Mouse (Mus musculus): ENCODE measurements at regions not wholly inside any gene's neighbourhood (a gene's known extent, or its start where the extent isn't known, plus 50 kb on each side); places are given as distances from the start of the nearest gene placed in this dataset.

DNA sequence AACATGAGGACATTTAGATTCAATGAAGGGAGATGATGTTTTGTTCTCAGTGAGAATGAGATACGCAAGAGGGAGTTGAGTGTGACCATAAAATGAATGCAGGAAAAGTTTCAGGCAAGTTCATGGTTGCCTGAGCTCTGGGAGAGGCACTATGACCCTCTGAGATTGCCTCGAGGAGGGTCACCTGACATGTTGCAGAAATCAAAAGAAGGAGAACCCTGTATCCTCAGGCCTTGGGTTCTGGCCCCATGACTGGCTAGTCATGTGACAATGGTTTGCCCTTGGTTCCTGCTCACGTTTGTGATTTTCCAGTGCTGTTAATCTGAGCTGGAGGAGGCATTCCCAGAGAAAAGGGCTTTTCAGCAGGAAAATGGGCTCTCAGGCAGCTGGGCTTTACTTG, 98.9 kb downstream of the Mab21l3 start:
- DNase-seq (ENCODE audit: low spot score): no peak

DNA sequence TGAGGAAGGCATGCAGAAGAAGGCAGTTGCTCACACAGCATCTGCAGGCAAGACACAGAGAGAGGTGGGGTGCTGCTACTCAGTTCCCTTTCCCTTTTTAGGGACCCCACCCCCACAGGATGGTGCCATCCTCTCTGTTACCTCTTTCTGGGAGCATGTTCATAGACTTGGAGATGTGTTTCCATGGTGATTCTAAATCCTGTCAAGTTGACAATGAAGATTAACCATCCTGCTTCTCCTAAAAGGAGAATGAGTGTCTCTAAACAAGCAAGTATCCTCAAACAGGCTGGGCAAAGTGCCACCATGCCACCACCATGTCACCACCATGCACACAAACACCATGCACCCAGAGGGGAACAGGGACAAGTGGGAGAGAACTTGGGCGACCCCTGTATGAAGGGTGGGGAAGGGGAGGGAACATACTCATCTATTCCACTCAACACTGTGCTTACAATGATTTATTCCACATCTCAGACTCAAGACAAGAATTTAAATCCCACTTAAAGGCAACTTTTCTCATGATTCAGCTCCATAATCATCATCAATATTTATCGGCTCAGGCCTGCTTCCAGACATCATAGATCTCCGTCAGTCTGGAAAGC, 99.6 kb downstream of the Mab21l3 start:
- no peak for DNase-seq (ENCODE audit: low spot score)

DNA sequence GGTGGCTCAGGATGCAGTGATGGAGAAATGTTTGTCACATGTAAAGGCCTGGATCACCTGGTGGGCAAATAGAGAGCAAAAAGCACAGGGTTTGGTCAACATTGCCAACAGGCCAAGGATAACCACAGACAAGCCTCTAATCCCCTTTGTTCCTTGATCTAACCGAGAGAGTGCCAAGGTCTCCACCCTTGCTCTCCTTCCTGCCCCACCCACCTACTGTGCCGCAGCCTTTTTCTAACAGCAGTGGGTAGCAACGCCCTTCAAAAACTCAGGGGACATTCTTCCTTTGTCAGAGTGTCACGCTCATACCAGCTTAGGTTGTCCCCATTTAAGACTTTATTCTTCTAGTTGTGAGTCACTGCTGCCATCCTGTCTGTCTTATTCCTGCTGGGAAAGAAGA, 100.6 kb downstream of the Mab21l3 start:
- no peak for DNase-seq (ENCODE audit: low spot score)

DNA sequence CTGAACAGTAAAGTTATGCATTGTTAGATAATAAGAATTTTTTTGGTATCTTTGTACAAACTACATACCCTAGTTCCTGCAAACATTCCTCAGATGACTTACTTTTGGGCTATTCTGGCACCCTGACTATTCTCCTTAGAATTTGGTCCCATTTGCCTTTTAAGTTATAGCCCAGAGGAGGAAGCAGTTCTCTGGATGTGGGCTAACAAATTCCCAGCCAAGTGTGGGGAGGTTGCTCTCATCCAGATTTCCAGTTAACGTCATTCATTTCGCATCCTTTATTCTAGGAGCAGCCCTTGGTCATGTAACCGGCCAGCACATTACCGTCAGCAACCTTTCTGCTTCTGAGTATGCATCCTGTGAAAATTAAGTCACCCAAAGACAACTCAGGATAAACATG, 107.9 kb downstream of the Mab21l3 start:
- no peak for DNase-seq (ENCODE audit: low spot score)

DNA sequence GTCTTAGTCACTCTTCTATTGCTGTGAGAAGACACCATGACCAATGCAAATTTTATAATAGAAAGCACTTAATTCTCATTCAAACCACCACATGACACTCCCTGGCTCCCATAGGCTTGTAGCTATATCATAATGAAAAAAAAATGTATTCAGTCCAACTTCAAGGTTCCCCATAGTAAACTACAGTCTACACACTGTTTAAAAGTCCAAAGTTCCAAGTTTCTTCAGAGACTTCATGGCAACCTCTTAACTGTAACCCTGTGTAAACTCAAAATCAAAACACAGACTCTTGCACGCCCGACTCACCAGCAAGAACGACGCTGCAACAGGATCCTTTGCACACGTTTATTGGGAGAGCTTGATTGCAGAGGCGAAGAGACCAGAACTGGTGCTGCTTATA, 111.6 kb downstream of the Mab21l3 start:
- no peak for DNase-seq (ENCODE audit: low spot score)

DNA sequence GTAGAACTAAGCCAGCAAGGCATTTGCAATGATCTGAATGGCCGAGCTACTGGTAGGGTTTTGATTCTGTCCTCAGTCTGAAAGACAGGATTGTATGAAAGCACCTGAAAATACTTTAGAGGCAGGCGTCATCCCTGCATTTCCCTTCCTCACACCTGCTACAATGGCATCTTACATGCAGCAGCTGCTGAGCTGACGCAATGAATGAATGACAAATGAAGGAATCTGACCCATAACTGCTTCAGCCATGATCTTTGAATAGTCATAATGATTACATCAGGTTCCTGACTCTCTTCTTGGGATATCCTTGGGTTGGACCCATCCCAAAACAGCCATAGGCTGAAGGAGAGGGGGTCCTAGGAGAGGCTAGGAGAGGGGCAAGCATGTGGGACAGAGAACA, 119.7 kb downstream of the Mab21l3 start:
- DNase-seq (ENCODE audit: low spot score): no peak

DNA sequence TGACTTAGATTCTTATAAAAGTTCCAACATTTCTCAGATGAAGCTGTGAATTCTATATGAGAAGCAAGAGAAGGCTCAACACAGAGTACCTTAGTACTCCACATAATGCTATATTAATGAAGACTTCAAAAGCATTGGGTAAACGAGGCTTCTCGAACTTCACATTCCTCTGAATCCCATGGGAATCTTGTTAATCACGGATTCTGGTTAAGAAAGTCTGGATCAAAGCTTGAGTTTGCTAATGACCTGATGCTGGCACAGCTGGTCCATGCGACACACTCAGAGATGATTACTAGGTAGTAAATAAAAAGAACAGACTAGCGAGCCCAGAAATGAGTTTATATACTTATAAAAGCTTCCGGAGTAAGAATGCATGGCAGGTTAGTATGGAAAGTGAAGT, 118.4 kb upstream of the Atp1a1 start:
- DNase-seq (ENCODE audit: low spot score): no peak

DNA sequence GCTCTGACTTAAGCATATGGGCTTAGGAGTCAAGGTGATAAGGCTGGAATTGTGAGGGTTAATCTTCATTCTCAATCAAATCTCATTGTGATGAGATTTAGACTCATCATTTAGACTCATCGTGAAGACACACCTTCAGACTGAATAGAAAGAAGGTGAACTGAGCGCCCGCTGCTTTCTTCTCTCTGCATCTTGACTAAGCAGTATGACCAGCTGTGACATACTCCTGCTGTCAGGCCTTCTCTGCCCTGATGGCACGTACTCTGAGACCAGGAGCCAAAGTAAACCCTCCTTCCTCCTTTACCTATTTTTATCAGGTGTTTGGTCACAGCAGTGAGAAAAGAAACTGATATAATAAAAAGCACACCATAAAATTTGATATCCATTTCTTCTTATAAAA, 117.5 kb upstream of the Atp1a1 start:
- DNase-seq (ENCODE audit: low spot score): no peak

DNA sequence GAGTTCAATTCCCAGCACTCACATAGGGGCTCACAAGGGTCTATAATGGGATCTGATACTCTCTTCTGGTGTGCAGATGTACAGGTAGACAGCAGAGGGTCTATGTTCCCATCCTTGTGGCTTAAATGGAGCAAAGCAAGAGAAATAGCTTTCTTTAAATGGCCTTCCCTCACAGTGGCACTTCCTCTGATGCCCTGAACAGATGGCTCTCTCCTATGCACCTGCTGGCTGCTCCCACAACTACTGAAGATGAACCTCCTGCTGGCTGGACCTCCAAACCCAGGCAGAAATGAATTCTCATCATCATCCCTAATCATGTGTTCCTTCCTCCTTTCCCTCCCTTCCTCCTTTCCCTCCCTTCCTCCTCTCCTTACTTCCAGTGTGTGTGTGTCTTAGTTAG, 110.9 kb upstream of the Atp1a1 start:
- DNase-seq (ENCODE audit: low spot score): no peak

DNA sequence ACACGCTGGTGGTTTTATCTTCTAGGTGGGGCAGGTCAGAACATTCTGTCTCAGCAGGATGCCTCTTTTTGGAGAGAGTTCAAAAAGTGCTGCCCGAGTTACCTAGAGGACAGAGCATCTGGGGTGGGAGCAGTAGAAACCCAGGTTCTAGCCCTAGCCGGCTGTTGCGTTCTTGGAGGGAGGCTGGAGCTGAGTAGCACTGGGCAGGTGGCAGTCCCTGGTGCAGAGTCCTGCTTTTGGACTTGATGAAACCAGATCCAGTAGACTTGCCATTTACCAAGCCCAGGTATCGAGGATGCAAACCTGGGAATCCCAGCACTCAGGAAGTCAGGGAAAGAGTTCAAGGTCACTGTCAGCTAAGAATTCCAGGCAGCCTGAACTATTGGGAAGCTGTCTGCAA, 110.3 kb upstream of the Atp1a1 start:
- peak; percentile 20 for DNase-seq (ENCODE audit: low spot score)

DNA sequence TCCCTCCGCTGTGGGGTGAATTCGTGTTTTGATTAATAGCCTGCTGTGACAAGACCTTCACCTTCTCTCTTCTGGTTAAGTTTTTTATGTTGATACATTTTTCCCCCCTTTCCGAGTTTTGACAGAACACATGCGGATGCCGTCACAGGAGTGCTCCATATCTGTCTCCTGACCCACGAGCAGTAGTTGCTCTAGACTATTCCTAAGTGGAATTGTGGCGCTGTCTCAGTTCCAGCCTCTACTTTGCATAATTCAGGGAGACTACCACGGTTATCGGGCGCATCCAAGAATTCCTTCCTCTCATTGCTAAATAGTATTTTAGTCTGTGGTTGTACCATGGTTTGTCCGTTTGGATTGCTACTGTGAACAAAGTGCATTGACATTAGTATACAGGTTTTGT, 109.2 kb upstream of the Atp1a1 start:
- DNase-seq (ENCODE audit: low spot score): no peak

DNA sequence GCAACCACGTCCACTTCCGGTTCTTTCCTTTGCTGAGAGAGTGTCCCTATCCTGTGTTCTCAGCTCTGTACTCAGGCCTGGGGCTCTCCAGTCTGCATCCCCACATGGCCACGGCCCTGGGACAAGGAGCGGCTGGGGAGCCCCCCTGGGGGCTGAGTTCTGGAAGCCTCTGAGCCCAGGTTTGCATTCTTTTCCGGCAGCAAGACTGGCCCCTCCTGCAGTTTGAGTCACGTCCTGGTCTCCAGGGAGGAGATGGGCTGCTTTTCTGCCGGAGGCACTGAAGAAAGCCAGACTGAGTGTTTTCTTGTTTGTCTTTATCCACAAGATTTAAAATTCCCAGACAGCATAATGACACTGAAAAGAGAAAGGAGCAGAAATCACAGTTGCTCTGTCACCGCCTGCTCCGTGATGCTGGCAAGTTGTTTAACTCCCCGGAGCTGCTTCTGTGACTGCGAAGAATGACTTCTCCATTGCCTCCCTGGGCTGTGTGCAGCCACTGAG, 108.7 kb upstream of the Atp1a1 start:
- DNase-seq (ENCODE audit: low spot score): no peak

DNA sequence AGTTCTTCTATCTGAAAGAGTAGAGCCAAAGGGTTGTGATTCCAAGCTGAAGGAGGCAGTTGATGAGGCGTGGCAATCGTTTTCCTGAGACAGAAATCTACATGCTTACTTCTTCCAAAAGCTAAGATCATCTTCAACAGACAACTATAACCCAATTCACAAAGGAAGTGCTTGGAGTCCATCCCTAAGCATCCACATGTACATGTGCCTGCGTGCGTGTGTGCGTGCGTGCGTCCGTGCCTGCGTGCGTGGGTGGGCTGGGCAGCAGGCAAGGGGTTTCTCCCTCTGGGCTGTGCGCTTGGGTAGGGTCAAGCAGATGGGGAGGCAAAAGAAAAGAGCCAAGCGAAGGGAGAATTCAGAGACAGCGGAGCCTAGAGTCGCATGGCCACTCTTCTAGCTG, 108.2 kb upstream of the Atp1a1 start:
- no peak for DNase-seq (ENCODE audit: low spot score)

DNA sequence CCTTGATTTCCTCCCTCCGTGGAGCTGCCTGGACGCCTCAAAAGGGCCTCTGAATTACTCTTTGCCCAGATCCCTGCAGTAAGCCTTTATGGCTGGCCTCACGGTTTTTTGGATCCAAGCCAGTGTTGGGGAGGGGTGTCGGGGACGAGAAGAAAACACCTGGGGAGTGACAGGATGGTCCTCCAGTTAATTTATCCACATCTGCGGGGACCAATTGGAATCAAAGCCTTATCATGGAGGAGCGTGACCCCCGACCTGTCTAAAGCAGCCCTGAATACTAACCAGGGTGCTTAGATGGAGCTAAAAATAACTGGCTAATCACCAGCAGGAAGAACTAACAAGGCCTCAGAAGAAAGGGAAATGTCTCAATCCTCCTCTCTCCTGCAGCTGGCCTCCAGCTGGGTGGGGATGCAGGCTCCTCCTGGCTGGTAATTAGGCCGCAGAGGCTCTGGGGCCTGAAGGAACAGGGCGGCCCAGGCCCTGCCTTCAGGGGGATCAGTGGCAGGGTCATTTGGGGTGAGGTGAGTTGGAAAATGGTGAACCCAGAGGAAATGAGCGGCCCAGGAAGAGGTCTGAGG, 107.2 kb upstream of the Atp1a1 start:
- DNase-seq (ENCODE audit: low spot score): peak; percentile 32

DNA sequence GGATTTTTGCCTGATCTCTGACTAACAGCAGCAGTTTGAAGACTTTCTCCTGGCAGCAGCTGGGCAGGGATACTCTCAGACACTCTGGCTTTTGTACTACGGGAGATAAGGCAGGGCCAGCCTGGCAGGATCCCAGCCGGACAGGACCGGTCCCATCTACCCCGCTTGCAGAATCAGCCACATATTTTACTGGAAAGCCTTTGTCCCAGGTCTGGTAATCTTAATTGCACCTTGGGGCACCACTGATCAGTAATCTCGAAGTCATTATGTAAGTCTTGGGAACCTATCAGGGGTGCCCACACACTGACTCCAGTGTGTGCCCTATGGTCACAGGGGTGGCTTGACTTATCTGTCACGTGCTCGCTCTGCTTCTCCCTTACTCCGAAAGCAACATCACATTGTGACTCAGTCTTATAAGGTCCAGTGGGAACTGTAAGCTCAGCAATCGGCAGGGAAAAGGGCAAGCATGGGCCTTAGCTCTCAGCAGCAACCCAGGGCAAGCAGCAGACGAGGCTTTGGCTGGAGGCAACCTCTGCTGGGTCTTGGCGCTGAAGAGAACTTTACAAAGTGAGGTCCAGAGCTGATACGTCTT, 105.0 kb upstream of the Atp1a1 start:
- DNase-seq (ENCODE audit: low spot score): peak; percentile 69

DNA sequence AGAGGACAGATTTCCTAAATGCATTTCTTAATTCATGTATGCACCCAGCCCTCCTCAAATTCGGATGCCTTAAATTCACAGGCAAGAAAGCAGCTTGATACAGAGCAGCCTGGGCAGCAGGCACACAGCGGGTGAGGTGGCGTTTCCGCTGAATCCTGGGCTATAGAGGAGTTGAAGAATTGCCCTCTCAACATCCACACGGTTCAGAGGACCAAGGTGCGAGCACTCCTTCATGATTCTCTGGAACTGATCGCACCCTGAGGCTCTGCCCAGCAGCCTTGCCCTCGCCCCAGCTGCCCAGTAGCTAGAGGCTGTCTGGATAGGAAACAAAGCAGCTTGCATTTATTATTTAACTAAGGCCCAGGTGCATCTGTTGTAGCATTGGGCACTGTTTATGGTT, 104.3 kb upstream of the Atp1a1 start:
- no peak for DNase-seq (ENCODE audit: low spot score)

DNA sequence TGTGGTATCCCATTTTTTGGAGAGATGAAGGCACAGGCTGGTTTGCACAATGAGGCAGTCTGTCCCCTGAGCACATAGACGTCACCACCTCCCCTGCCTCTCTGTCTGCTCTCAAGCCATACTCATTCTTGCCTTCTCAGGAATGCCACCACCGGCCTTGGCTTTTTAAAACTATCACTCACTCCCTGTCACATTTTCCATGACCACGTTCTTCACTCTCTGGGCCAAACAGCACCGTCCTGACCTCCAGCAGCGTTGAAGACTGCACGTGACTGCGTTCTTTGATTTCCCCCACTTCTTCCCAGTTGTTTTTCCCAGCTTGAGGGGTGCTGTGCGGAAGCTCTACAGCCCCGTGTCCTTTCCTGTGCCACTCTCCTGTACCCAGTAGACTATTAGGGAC, 100.4 kb upstream of the Atp1a1 start:
- no peak for DNase-seq (ENCODE audit: low spot score)

DNA sequence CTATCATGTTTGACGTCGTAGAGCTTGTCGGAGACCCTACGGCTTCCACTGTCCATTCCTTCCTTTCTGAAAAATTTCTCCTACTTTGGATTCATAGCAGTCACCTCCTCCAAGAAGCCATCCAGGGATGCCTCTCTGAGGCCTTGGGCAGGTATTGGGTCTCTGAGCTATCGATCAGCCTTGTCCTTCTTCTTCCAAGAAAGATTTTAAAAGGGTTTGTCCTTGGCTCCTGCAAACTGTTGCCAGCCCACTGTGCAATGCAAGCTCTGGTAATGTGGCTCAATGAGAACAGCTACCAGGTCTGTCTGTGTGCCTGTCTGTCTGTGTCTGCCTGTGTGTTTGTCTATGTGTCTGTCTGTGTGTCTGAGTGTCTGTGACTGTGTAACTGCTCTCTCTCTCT, 99.8 kb upstream of the Atp1a1 start:
- no peak for DNase-seq (ENCODE audit: low spot score)

DNA sequence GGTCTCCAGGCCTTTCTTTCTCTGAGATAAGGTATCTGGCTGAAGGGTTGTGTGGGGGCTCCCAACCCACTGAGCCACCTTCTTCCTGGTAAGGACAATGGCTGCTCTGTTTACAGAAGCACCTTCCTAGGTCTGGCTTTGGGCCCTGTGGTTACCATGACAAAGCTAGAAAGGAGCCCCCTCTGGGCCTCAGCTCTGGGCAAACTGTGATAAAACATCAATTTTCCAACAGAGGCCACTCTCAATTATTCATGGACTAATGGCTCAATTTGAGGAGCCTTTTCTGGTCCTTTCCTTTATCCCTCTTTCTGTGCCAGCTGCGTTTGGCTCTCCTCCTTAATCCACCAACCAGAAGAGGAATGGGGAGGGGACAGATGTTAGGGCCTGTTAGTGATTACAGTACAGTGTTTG, 97.3 kb upstream of the Atp1a1 start:
- DNase-seq (ENCODE audit: low spot score): no peak

DNA sequence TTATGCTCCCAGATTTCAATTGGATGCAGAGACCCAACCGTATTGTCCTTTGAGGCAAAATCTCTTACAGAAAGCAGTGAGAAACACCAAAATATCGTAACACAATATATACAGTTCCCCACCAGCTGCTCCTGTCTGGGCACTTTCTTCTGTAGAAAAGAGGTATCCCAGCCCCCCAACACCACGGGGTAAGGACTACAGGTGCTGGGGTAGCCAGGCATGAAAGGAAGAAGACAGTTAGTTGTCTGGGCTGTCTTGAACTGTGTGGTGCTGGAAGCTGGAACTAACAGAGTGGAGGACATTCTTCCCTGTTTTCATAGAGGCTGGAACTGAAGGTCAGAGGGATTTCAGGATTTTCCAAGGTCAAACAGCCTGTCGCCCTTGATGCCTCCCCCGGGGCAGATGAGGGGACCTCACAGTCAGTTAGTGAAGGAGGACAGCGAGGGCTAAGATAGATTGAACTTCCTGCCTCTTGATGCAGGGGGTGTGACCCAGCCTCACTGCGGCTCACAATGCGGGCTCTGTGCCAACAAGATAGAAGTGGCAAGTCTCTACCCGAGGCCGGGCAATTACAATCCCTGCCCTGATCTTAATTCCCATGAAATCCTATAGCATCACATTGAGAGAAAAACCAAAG, 96.6 kb upstream of the Atp1a1 start:
- peak; percentile 73 for DNase-seq (ENCODE audit: low spot score)

DNA sequence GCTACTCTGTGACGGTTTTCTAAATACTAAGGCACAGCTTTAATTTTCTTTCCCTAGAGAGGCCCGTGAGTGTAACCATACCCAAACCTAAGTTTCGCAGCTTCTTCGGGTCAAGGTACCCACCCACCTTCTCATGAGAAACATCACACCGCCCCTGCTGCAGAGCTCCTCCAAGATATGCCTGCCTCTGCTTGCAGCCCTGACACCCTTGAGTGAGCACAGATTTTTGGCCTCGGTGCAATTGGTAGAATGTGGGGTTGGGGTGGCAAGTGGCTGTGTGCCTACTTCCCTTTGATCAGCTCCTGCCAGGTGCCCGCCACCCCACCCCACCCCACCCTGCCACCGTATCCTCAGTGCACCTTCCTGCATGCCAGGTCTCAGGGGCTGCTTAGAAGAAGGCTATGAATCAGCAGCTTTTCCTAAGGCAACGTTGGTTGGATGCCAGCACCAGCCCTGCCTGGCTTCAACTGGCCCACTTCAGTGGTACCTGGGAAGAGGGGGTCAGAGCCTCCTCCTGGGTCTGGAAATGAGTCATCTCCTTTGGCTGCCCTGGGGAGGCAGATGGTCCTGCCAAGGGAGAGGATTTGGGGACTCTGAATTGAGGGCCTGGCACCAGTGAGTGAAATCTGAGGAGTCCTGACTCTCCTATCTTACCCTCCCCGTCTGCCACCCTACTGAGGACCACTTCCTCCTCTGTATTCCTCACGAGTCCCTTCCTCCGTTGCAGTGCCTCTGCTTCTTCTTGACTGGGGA, 95.6 kb upstream of the Atp1a1 start:
- DNase-seq (ENCODE audit: low spot score): peak; percentile 58

DNA sequence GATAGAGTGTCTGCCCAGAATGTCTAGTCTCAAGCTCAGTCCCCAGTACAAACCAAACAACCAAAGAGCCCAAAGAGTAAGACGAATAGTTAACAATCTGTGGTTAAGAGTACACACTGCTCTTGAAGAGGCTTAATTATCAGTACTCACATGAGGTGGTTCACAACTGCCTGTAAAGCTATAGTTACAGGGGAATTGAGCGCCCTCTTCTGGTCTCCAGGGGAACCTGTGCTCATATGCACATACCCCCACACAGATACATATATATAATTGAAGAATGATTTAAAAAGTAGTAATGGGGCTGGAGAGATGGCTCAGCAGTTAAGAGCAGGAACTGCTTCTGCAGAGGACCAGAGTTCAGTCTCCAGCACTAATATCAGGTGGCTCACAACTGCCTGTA, 92.3 kb upstream of the Atp1a1 start:
- no peak for DNase-seq (ENCODE audit: low spot score)

DNA sequence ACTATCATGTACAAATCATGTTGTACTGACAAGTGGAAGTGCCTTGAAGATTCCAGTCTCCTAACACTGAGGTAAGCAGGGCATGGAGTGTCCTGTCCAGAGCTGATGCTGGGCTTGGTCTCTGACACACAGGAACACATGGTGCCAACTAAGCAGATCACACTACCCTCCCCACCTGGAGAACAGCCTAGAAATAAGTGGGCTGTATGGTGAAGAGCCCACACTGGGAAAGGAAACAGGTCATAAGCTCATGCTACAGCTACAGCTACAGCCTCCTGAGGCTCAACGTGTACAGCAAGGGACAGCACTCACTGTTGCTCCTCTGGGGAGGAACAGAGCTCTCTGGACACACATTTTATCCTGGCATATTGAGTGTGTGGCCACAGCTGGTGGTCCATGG, 89.8 kb upstream of the Atp1a1 start:
- DNase-seq (ENCODE audit: low spot score): no peak
